Mouse (Mus musculus) lung, postnatal 0 days (tissue): ENCODE measurements around the gene Enthd1. TPM values are rescaled to one million over a fixed set of nuclear protein-coding genes. Genes with fewer than 3 reads are reported as not detected.

Experiments
- ATAC-seq: fragments of 200-750 bp; cut with Nextera tagmentation; 2 replicates; pipeline ENCODE4 v1.8.0; 2017; ENCODE audit warnings: moderate library complexity
- DNase-seq: peaks from one replicate; pipeline ENCODE4 v3.0.0-alpha.2; 2016; ENCODE audit warnings: low spot score
- H3K27ac ChIP-seq: fragments of 300-500 bp; sonication (generic); 2 replicates; pipeline ENCODE4 v1.5.1; 2014; ENCODE audit warnings: antibody characterized with exemption, mild to moderate bottlenecking, low read length, mixed read lengths
- H3K27me3 ChIP-seq: fragments of 300-500 bp; sonication (generic); replicated peaks from 2 replicates; pipeline ENCODE4 v1.6.1; 2014; ENCODE audit warnings: low read length, mixed read lengths; ENCODE audit not compliant: insufficient read depth
- H3K36me3 ChIP-seq: fragments of 300-500 bp; sonication (generic); 2 replicates; pipeline ENCODE4 v1.6.1; 2014; ENCODE audit warnings: low read length, mixed read lengths; ENCODE audit not compliant: insufficient read depth
- H3K4me1 ChIP-seq: fragments of 300-500 bp; sonication (generic); 2 replicates; pipeline ENCODE4 v1.6.1; 2014; ENCODE audit warnings: antibody characterized with exemption, low read depth, low read length, mixed read lengths; ENCODE audit not compliant: insufficient read depth
- H3K4me2 ChIP-seq: fragments of 300-500 bp; sonication (generic); replicated peaks from 2 replicates; pipeline ENCODE4 v1.6.1; 2014; ENCODE audit warnings: low read depth, mild to moderate bottlenecking, low read length, moderate library complexity, mixed read lengths
- H3K4me3 ChIP-seq: fragments of 300-500 bp; sonication (generic); 2 replicates; pipeline ENCODE4 v1.5.1; 2014; ENCODE audit warnings: low read depth, low read length
- H3K9ac ChIP-seq: fragments of 300-500 bp; sonication (generic); replicated peaks from 2 replicates; pipeline ENCODE4 v1.6.1; 2014; ENCODE audit warnings: low read depth, mild to moderate bottlenecking
- H3K9me3 ChIP-seq: fragments of 300-500 bp; sonication (generic); 2 replicates; pipeline ENCODE4 v1.6.1; 2016; ENCODE audit warnings: low read length, mixed read lengths
- CTCF ChIP-seq: IDR thresholded peaks from 2 replicates; pipeline ENCODE4 v1.5.1; 2016; ENCODE audit warnings: antibody characterized with exemption, mild to moderate bottlenecking
- EP300 ChIP-seq: IDR thresholded peaks from 2 replicates; pipeline ENCODE4 v1.6.1; 2016; ENCODE audit warnings: antibody characterized with exemption, mild to moderate bottlenecking, control low read depth
- WGBS: fragments of 180-500 bp; shearing (Covaris S2); extraction: QIAGEN DNeasy Blood & Tissue Kit; methylation state at CpG from one replicate; pipeline ENCODE4 v1.1.7; 2014; 5-methylcytosine and 5-hydroxymethylcytosine counted together
- polyA plus RNA-seq: library from polyadenylated mRNA; unstranded; fragments of >200 nt; fragmentation: Nextera tagmentation; extraction: Ambion mirVana; gene quantifications from 2 replicates; pipeline ENCODE4 v1.2.1, GENCODE M21; 2015

Enthd1 gene
- not detected in 2 replicates for polyA plus RNA-seq

- no peak for TF ChIP-seq EP300
- no peak for TF ChIP-seq CTCF
- ATAC-seq (no peak), DNase-seq (no peak)
- WGBS, result 83% methylated on average over 19 of the region's 19 CpGs
- no peak within 1 kb of the TSS for H3K9ac ChIP-seq
- H3K27me3 ChIP-seq, result no peaks in the 10 kb centered on the region
- H3K4me3 ChIP-seq, result no peak within 1 kb of the TSS
- H3K4me1 ChIP-seq, result no peaks in the 10 kb centered on the region
- no peaks in the 10 kb centered on the region for H3K36me3 ChIP-seq
- no peaks in the 10 kb centered on the region for H3K9me3 ChIP-seq
- no peak within 1 kb of the TSS for H3K27ac ChIP-seq
- H3K4me2 ChIP-seq, result no peak within 1 kb of the TSS
These were observed at the start of gene Enthd1 for GRCm38 (mm10) chr15:80565106-80565665. Gene Enthd1, minus strand, starts transcription at chr15:80565156.

GRCm38 (mm10) chr15:80613904-80614303 is 48.9 kb upstream of the Enthd1 start:
- Histone ChIP-seq H3K9me3 (no peaks in the 10 kb centered on the region), H3K4me2 (no peak overlapping the region), H3K9ac (no peak overlapping the region), H3K4me3 (no peak overlapping the region), H3K27ac (no peak overlapping the region), H3K36me3 (no peaks in the 10 kb centered on the region), H3K27me3 (peaks cover 4% of the 10 kb centered on the region; the same call in 1 of the 2 replicates), H3K4me1 (no peaks in the 10 kb centered on the region; the same call in 1 of the 2 replicates)
- TF ChIP-seq EP300 (no peak), CTCF (no peak)
- DNase-seq (no peak), ATAC-seq (no peak)
- 47% methylated on average over 5 of the region's 5 CpGs for WGBS

- DNase-seq (no peak), ATAC-seq (no peak)
- H3K27me3 ChIP-seq, result no peaks in the 10 kb centered on the region
- TF ChIP-seq EP300, result no peak
- TF ChIP-seq CTCF, result no peak
- 63% methylated on average over 5 of the region's 5 CpGs for WGBS
- no peak overlapping the region for H3K4me2 ChIP-seq
- H3K4me1 ChIP-seq, result no peaks in the 10 kb centered on the region; the same call in 1 of the 2 replicates
- no peak overlapping the region for H3K27ac ChIP-seq
- H3K9me3 ChIP-seq, result no peaks in the 10 kb centered on the region
- H3K9ac ChIP-seq, result no peak overlapping the region
- H3K36me3 ChIP-seq, result no peaks in the 10 kb centered on the region
- no peak overlapping the region for H3K4me3 ChIP-seq
These were observed 46.5 kb upstream of the Enthd1 start for GRCm38 (mm10) chr15:80611478-80611877.

- Histone ChIP-seq H3K36me3 (no peaks in the 10 kb centered on the region), H3K4me1 (no peaks in the 10 kb centered on the region; the same call in 1 of the 2 replicates), H3K9ac (no peak overlapping the region), H3K27me3 (no peaks in the 10 kb centered on the region), H3K4me2 (no peak overlapping the region), H3K27ac (no peak overlapping the region), H3K4me3 (no peak overlapping the region), H3K9me3 (no peaks in the 10 kb centered on the region)
- ATAC-seq, result no peak
- WGBS, result 54% methylated on average over 2 of the region's 2 CpGs
- DNase-seq, result no peak
- TF ChIP-seq EP300 (no peak), CTCF (no peak)
These were observed 45.4 kb upstream of the Enthd1 start for GRCm38 (mm10) chr15:80610335-80610734.

GRCm38 (mm10) chr15:80607970-80608369 is 43.0 kb upstream of the Enthd1 start:
- Histone ChIP-seq H3K36me3 (no peaks in the 10 kb centered on the region), H3K4me2 (no peak overlapping the region), H3K9ac (no peak overlapping the region), H3K27me3 (no peaks in the 10 kb centered on the region), H3K4me3 (no peak overlapping the region), H3K9me3 (no peaks in the 10 kb centered on the region), H3K4me1 (no peaks in the 10 kb centered on the region), H3K27ac (no peak overlapping the region)
- 49% methylated on average over 3 of the region's 3 CpGs for WGBS
- ATAC-seq (no peak), DNase-seq (no peak)
- TF ChIP-seq EP300 (no peak), CTCF (no peak)

- no peaks in the 10 kb centered on the region for H3K4me1 ChIP-seq
- 81% methylated on average over 6 of the region's 6 CpGs for WGBS
These were observed 39.1 kb upstream of the Enthd1 start for GRCm38 (mm10) chr15:80604026-80604425.

GRCm38 (mm10) chr15:80602487-80602886 is 37.5 kb upstream of the Enthd1 start:
- no peak for DNase-seq
- WGBS, result 80% methylated on average over 7 of the region's 7 CpGs

More at GRCm38 (mm10) chr15:80604026-80604425, 39.1 kb upstream of the Enthd1 start:
- ATAC-seq (no peak), DNase-seq (no peak)
- Histone ChIP-seq H3K4me2 (no peak overlapping the region), H3K36me3 (no peaks in the 10 kb centered on the region), H3K27ac (no peak overlapping the region), H3K27me3 (no peaks in the 10 kb centered on the region), H3K9me3 (no peaks in the 10 kb centered on the region), H3K9ac (no peak overlapping the region), H3K4me3 (no peak overlapping the region)
- TF ChIP-seq EP300 (no peak), CTCF (no peak)

More at GRCm38 (mm10) chr15:80602487-80602886, 37.5 kb upstream of the Enthd1 start:
- Histone ChIP-seq H3K36me3 (no peaks in the 10 kb centered on the region), H3K9ac (no peak overlapping the region), H3K4me3 (no peak overlapping the region), H3K4me2 (no peak overlapping the region), H3K4me1 (no peaks in the 10 kb centered on the region), H3K9me3 (no peaks in the 10 kb centered on the region), H3K27me3 (no peaks in the 10 kb centered on the region), H3K27ac (no peak overlapping the region)
- TF ChIP-seq CTCF (no peak), EP300 (no peak)
- no peak for ATAC-seq
